Mouse (Mus musculus) embryonic fibroblast, embryonic 13.5 days (primary cell): ENCODE results near the gene Prkci. TPM values are rescaled to one million over a fixed set of nuclear protein-coding genes. Genes with fewer than 3 reads are reported as not detected.

Experiments used
- H3K27ac ChIP-seq: 2 replicates; pipeline ENCODE4 v1.5.1; 2012; ENCODE audit warnings: low read length, control low read depth, inconsistent platforms; ENCODE audit not compliant: insufficient read depth
- H3K4me1 ChIP-seq: 2 replicates; pipeline ENCODE4 v1.6.1; 2011; ENCODE audit warnings: low read length; ENCODE audit not compliant: control insufficient read depth, insufficient read depth
- H3K4me3 ChIP-seq: 2 replicates; pipeline ENCODE4 v1.5.1; 2011; ENCODE audit warnings: mild to moderate bottlenecking, control low read depth, low read length; ENCODE audit not compliant: insufficient read depth
- CTCF ChIP-seq: IDR thresholded peaks from 2 replicates; pipeline ENCODE4 v1.5.1; 2011; ENCODE audit warnings: mild to moderate bottlenecking, control low read depth, low read length, moderate library complexity, borderline replicate concordance; ENCODE audit not compliant: insufficient read depth
- POLR2A ChIP-seq: IDR thresholded peaks from 2 replicates; pipeline ENCODE4 v1.6.1; 2011; ENCODE audit warnings: low read depth, mild to moderate bottlenecking, control low read depth, low read length, moderate library complexity
- polyA plus RNA-seq: library from polyadenylated mRNA; stranded (reverse); fragments of >200 nt; gene quantifications from 2 replicates; pipeline ENCODE4 v1.2.4, GENCODE M21; 2011; ENCODE audit warnings: low read depth; ENCODE audit not compliant: missing spikeins, insufficient read length

Prkci gene
- polyA plus RNA-seq, 1 experiment, result 110 TPM

- Histone ChIP-seq H3K4me3 (no peak overlapping the region), H3K4me1 (peaks cover 36% of the 10 kb centered on the region), H3K27ac (no peak overlapping the region)
- no peak for TF ChIP-seq POLR2A
- no peak for TF ChIP-seq CTCF
Measured at GRCm38 (mm10) chr3:31015682-31016443, 20.3 kb downstream of the Prkci start.

GRCm38 (mm10) chr3:31016594-31017196, 21.1 kb downstream of the Prkci start:
- TF ChIP-seq POLR2A (no peak), CTCF (no peak)
- Histone ChIP-seq H3K4me3 (no peak overlapping the region), H3K4me1 (peaks cover 39% of the 10 kb centered on the region), H3K27ac (peak overlapping the region; percentile 60)

DNA sequence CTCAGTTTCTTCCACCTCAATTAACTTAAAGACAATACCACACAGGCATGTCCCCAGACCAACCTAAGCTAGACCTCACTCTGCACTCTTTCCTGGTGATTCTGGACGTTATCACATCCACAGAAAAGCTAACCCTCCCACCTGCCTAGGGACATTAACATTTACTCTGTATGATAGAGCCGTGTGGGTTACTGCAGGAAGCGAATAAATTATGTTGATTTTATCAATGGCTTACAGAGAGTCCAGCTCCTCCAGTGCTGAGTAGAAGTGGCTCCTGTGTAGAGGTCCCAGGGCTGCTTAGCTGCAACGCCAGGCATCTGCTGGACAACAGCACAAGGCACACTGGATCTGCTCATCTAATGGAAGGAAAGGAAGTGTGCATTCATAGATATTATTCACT, 22.1 kb downstream of the Prkci start:
- TF ChIP-seq POLR2A, result no peak
- no peak for TF ChIP-seq CTCF
- Histone ChIP-seq H3K27ac (0 out of 2 replicates have a peak overlapping the region, but pooled peaks have one; percentile 60), H3K4me3 (no peak overlapping the region), H3K4me1 (peaks cover 45% of the 10 kb centered on the region)

GRCm38 (mm10) chr3:31019287-31019686, 23.7 kb downstream of the Prkci start:
- Histone ChIP-seq H3K27ac (no peak overlapping the region), H3K4me3 (no peak overlapping the region), H3K4me1 (peaks cover 45% of the 10 kb centered on the region)
- TF ChIP-seq CTCF (no peak), POLR2A (no peak)

- H3K27ac ChIP-seq, result no peak overlapping the region
- TF ChIP-seq POLR2A (no peak), CTCF (no peak)
- no peak overlapping the region for H3K4me3 ChIP-seq
- peaks cover 47% of the 10 kb centered on the region for H3K4me1 ChIP-seq
Measured at GRCm38 (mm10) chr3:31019793-31020447, 24.4 kb downstream of the Prkci start.

DNA sequence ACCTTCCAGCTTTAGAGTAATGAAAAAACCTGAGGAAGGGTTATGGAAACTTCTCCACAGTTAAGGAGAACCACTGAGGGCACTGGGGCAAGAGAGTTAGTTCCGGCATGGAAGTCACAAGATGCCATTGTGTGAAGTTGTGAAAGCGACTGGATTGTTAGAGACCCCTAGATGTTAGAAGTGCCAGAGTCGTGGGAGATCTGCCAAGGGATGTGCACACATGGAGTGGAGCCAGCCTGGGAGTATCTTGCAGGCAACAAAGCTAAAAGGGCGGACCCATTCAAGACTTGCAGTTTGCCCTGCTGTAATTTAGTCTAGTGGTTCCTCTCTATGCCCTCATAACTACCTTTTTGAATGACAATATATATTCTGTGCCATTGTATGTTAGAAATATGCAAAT, 25.1 kb downstream of the Prkci start:
- Histone ChIP-seq H3K4me3 (no peak overlapping the region), H3K4me1 (peaks cover 43% of the 10 kb centered on the region), H3K27ac (no peak overlapping the region)
- no peak for TF ChIP-seq CTCF
- TF ChIP-seq POLR2A, result no peak

DNA sequence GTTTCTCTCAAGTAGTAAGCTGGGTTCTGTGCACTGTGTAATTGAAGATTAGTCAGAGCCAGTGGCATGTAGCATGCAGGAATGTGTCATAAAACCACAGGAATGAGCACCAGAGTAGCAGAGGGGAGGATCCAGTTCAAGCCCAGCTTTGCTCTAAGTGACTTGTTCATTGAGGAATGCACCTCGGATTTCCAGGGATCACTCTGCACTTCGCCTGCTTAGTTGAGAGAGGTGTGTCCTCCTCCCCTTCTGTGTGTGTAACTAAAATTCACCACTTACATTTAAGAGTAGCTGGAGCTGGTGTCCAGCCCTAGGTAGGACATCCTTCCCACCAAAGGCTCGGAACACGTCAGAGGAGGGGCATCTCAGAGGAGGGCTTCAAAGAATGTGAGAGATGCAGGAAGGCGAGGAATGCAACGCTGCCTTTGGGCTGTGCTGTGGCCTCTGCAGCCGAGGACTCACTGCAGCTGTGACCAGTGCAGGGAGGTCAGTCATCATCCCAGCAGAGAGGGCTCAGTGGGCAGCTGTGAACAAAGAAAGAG, 27.4 kb downstream of the Prkci start:
- TF ChIP-seq POLR2A (no peak), CTCF (no peak)
- Histone ChIP-seq H3K27ac (peak overlapping the region; percentile 97), H3K4me1 (peaks cover 22% of the 10 kb centered on the region), H3K4me3 (no peak overlapping the region)

DNA sequence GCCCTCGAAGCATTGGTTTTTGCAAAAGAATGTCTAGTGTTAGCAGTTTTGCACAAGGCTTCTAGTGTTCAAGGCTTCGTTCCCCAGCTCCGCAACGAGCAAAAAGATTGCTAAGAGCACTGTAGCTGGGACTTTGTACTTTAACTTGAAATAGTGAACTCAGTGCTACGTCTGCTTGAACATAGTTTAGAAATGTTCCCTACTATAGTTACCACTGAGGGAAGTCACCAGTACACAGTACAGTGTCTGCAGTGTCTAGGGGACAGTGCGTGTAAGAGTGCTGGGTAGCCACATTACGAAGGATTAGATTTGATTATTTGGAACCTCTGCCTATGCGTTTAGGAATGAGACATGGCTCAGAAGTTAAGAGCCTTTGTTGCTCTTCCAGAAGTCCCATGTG, 32.2 kb downstream of the Prkci start:
- no peak overlapping the region for H3K27ac ChIP-seq
- no peak for TF ChIP-seq POLR2A
- peaks cover 9% of the 10 kb centered on the region for H3K4me1 ChIP-seq
- no peak overlapping the region for H3K4me3 ChIP-seq

- H3K4me3 ChIP-seq, result no peak overlapping the region
- TF ChIP-seq POLR2A (no peak), CTCF (no peak)
- no peaks in the 10 kb centered on the region for H3K4me1 ChIP-seq
- H3K27ac ChIP-seq, result no peak overlapping the region
Measured at GRCm38 (mm10) chr3:31031621-31032020, 36.1 kb downstream of the Prkci start.

DNA sequence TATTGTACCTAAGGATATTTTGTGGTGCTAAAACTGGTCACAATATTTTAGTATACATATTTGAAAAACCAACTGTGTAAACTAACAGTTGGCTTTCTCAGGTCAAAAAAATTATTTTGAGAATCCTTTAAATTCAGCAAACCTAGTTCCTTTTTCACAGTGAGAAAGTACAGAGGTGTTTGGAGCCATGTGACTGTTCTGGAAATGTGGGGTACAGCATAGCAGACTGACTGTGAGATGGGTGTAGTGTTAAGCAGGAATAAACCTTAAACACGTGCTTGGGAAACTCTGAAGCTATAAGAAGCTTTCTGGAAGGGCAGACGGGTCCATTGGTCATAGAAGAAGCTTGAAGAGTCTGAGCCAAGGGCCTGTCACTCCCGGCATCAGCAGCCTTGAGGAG, 38.1 kb downstream of the Prkci start:
- Histone ChIP-seq H3K4me3 (no peak overlapping the region), H3K27ac (no peak overlapping the region), H3K4me1 (no peaks in the 10 kb centered on the region)
- no peak for TF ChIP-seq POLR2A
- no peak for TF ChIP-seq CTCF
